Mouse (Mus musculus): ENCODE measurements around the gene 1700037H04Rik. TPM values are rescaled to one million over a fixed set of nuclear protein-coding genes. Genes with fewer than 3 reads are reported as not detected.
"Not testable (repeated sequence)": the region's sequence is repeated elsewhere in the genome, so short reads cannot be mapped to it uniquely, and the experiment has no call there.

1700037H04Rik gene
- polyA plus RNA-seq, 1 experiment from 2014 or later = 61.5 TPM

DNA sequence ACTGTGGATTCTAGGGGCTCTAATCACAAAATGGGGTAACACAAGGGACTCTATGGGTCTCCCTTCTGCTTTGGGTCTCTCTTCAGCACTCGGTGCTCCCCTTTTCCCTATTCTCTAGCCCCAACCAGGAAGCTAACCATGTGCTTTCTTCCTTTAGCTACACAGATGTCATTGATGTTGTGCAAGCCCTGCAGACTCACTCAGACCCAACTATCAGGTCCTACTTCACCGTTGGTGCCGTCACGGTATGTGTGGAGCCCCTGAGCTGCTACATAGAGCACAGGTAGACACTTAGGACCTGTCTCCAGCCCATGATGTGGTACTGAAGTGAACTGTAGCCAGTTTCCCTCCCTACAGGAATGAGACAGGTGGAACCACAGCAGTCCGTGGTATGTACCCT lies 53.9 kb downstream of the 1700037H04Rik start:
- Histone ChIP-seq H3K27me3 (no peaks in the 10 kb centered on the region), H3K27ac (no peak overlapping the region), H3K9me3 (no peaks in the 10 kb centered on the region), H3K4me1 (no peaks in the 10 kb centered on the region), H3K4me3 (no peak overlapping the region), H3K4me2 (no peak overlapping the region), H3K36me3 (no peaks in the 10 kb centered on the region), H3K9ac (no peak overlapping the region)
- ATAC-seq (ENCODE audit: borderline replicate concordance, extremely low read depth, low FRiP score, low TSS enrichment) = no peak
- WGBS = 82% methylated on average over 5 of the region's 5 CpGs

DNA sequence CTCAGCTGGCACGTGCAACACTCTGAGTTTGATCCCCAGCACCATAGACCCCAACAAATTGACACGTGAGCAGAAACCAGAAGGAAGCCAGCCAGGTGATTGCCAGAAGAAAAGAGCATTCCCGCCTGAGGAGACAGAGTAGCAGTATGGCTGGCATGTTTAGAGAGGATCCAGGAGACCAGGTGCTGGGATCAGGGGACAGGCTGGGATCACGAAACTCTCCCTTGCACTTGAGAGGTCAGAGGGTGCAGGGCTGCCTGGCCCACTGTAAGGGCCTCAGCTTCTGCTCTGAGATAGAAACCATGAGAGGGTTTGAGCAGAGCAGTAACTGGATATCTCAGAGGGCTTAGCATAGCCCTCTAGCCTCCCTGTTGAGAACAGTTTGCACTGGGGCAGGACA lies 54.8 kb downstream of the 1700037H04Rik start:
- not testable (repeated sequence) for H3K9me3 ChIP-seq; H3K4me2 ChIP-seq; H3K9ac ChIP-seq; ATAC-seq (ENCODE audit: borderline replicate concordance, extremely low read depth, low FRiP score, low TSS enrichment); H3K27ac ChIP-seq; H3K4me1 ChIP-seq; H3K36me3 ChIP-seq; H3K4me3 ChIP-seq; H3K27me3 ChIP-seq
- WGBS = 61% methylated on average over 4 of the region's 4 CpGs

DNA sequence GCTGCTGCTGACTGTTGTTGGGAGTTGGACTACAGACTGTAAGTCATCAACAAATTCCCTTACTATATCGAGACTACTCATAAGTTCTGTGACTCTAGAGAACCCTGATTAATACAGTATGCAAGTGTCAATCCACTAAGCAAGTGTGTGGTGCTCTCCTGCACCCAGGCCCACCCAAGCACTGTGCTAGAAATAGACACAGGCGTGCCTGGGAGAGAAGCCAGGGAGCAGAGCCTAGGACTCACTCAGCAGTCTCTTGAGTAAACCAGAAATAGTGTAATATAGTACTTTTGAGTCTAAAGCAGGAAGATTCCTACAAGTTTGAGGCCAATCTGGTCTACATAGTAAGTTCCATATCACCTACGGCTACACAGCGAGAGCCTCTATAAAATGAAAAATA lies 55.9 kb downstream of the 1700037H04Rik start:
- Histone ChIP-seq H3K4me3 (no peak overlapping the region), H3K9ac (no peak overlapping the region), H3K4me1 (no peaks in the 10 kb centered on the region), H3K9me3 (no peaks in the 10 kb centered on the region), H3K27ac (no peak overlapping the region), H3K4me2 (no peak overlapping the region), H3K36me3 (no peaks in the 10 kb centered on the region), H3K27me3 (no peaks in the 10 kb centered on the region)
- WGBS = 82% methylated on average over 4 of the region's 4 CpGs
- no peak for ATAC-seq (ENCODE audit: borderline replicate concordance, extremely low read depth, low FRiP score, low TSS enrichment)

DNA sequence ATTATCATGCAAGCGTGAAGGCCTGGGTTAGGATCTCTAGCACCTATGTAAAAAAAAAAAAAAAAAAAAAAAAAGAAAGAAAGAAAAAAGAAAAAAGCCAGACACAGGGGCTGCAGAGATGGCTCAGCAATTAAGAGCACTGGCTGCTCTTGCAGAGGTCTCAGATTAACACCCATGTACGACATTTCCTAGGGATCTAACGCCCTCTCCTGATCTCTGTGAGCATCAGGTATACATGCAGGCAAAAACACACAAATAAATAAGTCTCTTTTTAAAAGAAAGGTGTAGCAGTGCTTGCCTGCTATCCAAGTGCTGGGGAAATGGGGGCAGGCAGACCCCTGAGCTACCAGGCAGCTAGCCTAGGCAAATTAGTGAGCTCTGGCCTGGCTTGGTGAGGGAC lies 58.4 kb downstream of the 1700037H04Rik start:
- Histone ChIP-seq H3K9ac (no peak overlapping the region), H3K27me3 (no peaks in the 10 kb centered on the region), H3K9me3 (no peaks in the 10 kb centered on the region), H3K4me2 (no peak overlapping the region), H3K36me3 (no peaks in the 10 kb centered on the region), H3K4me3 (no peak overlapping the region), H3K27ac (no peak overlapping the region), H3K4me1 (0 out of 2 replicates have a peak, but pooled peaks cover 5% of the 10 kb centered on the region)
- 45% methylated on average over 3 of the region's 3 CpGs for WGBS
- no peak for ATAC-seq (ENCODE audit: borderline replicate concordance, extremely low read depth, low FRiP score, low TSS enrichment)

DNA sequence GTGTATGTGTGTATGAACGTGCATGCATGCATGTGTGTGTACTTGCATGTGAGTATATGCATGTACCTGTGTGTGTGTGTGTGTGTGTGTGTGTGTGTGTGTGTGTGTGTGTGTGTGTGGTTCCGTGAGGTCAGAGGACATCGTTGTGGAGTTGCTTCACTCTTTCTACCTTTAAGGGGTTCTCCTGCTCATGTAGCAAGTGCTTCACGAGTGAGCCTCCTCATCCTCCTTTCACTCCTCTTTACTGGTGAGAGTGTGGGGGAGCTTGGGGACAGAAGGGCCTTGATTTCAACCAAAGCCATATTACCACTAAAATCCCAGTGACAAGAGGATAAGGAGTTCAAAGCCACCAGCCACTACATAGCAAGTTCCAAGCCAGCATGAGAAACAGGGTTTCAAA lies 62.8 kb downstream of the 1700037H04Rik start:
- WGBS = 55% methylated on average over 3 of the region's 4 CpGs
- no peaks in the 10 kb centered on the region for H3K27me3 ChIP-seq
- H3K9ac ChIP-seq = no peak overlapping the region
- peak overlapping the region; percentile 46; the same call in 1 of the 2 replicates for H3K4me2 ChIP-seq
- no peaks in the 10 kb centered on the region for H3K9me3 ChIP-seq
- H3K36me3 ChIP-seq = no peaks in the 10 kb centered on the region
- H3K4me3 ChIP-seq = no peak overlapping the region
- no peak for ATAC-seq (ENCODE audit: borderline replicate concordance, extremely low read depth, low FRiP score, low TSS enrichment)
- peaks cover 12% of the 10 kb centered on the region for H3K4me1 ChIP-seq
- H3K27ac ChIP-seq = peak overlapping the region; percentile 88; the same call in 1 of the 2 replicates

Other genes starting within 250 kb of the 1700037H04Rik start
- 12.5 and 12.9 TPM in 2 replicates for gene Gfra4, start 117.0 kb downstream of the 1700037H04Rik start, polyA plus RNA-seq (2015; fragmentation: Nextera tagmentation; extraction: Ambion mirVana)
- 4.0 and 8.1 TPM in 2 replicates for gene Adam33, start 96.3 kb downstream of the 1700037H04Rik start, polyA plus RNA-seq (2015; fragmentation: Nextera tagmentation; extraction: Ambion mirVana)
- 0.44 and 0.47 TPM in 2 replicates for gene Siglec1, start 73.3 kb downstream of the 1700037H04Rik start, polyA plus RNA-seq (2015; fragmentation: Nextera tagmentation; extraction: Ambion mirVana)
- gene Hspa12b, start 32.8 kb downstream of the 1700037H04Rik start, polyA plus RNA-seq (2015; fragmentation: Nextera tagmentation; extraction: Ambion mirVana) = 15.0 and 16.5 TPM in 2 replicates
- gene Gm11037, start 26.6 kb downstream of the 1700037H04Rik start, polyA plus RNA-seq (2015; fragmentation: Nextera tagmentation; extraction: Ambion mirVana) = not detected in 2 replicates
- gene Cenpb, start 20.0 kb upstream of the 1700037H04Rik start, polyA plus RNA-seq (2015; fragmentation: Nextera tagmentation; extraction: Ambion mirVana) = 12.6 and 14.1 TPM in 2 replicates
- 56.1 and 58.4 TPM in 2 replicates for gene Cdc25b, start 26.9 kb upstream of the 1700037H04Rik start, polyA plus RNA-seq (2015; fragmentation: Nextera tagmentation; extraction: Ambion mirVana)
- 5.0 and 5.8 TPM in 2 replicates for gene Spef1, start 27.2 kb upstream of the 1700037H04Rik start, polyA plus RNA-seq (2015; fragmentation: Nextera tagmentation; extraction: Ambion mirVana)
- 22.6 and 27.0 TPM in 2 replicates for gene Ap5s1, start 47.0 kb upstream of the 1700037H04Rik start, polyA plus RNA-seq (2015; fragmentation: Nextera tagmentation; extraction: Ambion mirVana)
- 18.5 and 19.7 TPM in 2 replicates for gene Mavs, start 74.0 kb upstream of the 1700037H04Rik start, polyA plus RNA-seq (2015; fragmentation: Nextera tagmentation; extraction: Ambion mirVana)
- gene Pank2, start 102.4 kb upstream of the 1700037H04Rik start, polyA plus RNA-seq (2015; fragmentation: Nextera tagmentation; extraction: Ambion mirVana) = 37.5 and 39.6 TPM in 2 replicates
- gene Rnf24, start 192.8 kb upstream of the 1700037H04Rik start, polyA plus RNA-seq (2015; fragmentation: Nextera tagmentation; extraction: Ambion mirVana) = 4.4 and 5.2 TPM in 2 replicates